Mouse (Mus musculus) bone marrow, adult 2 months (tissue): Measurements from ENCODE around the gene Ptgfrn.

Experiments used
- CTCF ChIP-seq: fragments of 200-500 bp; IDR thresholded peaks from 2 replicates; pipeline ENCODE4 v1.5.1; 2011; ENCODE audit warnings: low read length, control low read depth; ENCODE audit not compliant: control insufficient read depth, insufficient read depth
- POLR2A ChIP-seq: fragments of 200-500 bp; IDR thresholded peaks from 2 replicates; pipeline ENCODE4 v1.6.1; 2011; ENCODE audit warnings: low read depth, mild to moderate bottlenecking, control low read depth, low read length, borderline replicate concordance; ENCODE audit not compliant: control insufficient read depth

DNA sequence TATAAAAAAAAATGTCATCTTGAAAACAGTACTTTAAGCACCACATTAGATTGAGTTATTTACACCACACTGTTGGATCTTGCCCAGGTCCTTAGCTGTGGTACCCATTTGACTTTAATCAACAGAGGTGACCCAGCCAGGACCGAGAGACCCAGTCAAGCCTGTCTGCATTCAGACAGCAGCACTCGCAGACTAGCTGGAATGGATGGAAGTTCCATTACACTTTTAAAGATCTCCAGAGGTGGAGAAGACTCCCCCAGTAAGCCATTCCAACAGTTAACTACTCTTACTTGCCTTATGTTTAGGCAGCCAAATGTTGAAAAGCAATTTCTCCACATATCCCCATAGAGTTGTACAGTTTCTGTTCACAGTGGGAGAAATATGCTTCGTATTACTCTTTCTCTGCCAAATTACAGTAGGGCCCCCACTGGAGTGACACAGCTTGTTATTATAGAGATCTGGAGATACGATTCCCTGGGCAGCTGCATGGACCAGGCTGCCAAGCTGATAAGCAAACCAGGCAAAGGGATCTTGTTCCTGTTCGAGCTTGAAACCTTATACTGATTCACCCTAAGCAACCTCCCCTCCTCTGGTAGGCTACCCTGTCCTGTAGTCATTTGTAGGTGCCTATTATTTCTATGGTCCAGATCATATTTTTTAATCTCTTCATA, 102.8 kb downstream of the Ptgfrn start:
- no peak for TF ChIP-seq POLR2A
- no peak for TF ChIP-seq CTCF
